Mouse (Mus musculus): ENCODE results near the gene Jade3. TPM values are rescaled to one million over a fixed set of nuclear protein-coding genes. Genes with fewer than 3 reads are reported as not detected.

Gene Jade3
- polyA plus RNA-seq, 1 experiment from 2014 or later: 6.6 TPM

DNA sequence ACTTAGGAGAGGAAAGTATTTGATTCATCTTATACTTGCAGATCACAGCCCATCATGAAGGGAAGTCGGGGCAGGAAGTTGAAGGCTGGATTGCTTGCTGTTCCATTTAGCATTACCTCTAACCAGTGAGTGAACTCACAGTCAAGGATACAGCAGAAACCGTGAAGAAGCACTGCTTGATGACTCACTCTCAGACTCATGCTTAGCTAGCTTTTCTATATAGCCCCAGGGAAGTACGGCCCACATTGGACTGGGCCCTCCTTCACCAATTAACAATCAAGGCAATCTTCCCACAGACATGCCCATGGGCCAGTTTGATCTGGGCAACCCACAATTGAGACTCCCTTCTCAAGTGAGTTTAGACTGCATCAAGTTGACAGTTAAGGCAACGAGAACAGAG is 138.5 kb downstream of the Jade3 start:
- no peak overlapping the region for H3K4me3 ChIP-seq (ENCODE audit: low read depth, low read length)
- WGBS: 73% methylated on average over 4 of the region's 4 CpGs
- H3K27ac ChIP-seq (ENCODE audit: low read depth, low read length): no peak overlapping the region
- H3K4me2 ChIP-seq (ENCODE audit: low read length): no peak overlapping the region
- H3K9me3 ChIP-seq (replicated peaks; ENCODE audit: control insufficient read depth, low read length): no peaks in the 10 kb centered on the region
- DNase-seq (ENCODE audit: low spot score): no peak
- H3K9ac ChIP-seq (ENCODE audit: low read length): no peak overlapping the region
- ATAC-seq: no peak
- no peaks in the 10 kb centered on the region for H3K36me3 ChIP-seq (ENCODE audit: control insufficient read depth, insufficient read depth, low read length)
- no peaks in the 10 kb centered on the region for H3K27me3 ChIP-seq (replicated peaks; ENCODE audit: control insufficient read depth, insufficient read depth, low read length)
- H3K4me1 ChIP-seq (ENCODE audit: control insufficient read depth, insufficient read depth, low read length): no peaks in the 10 kb centered on the region

Other genes starting within 250 kb of the Jade3 start
- 2.7 and 4.9 TPM in 2 replicates for gene Slc9a7, start 133.9 kb upstream of the Jade3 start, polyA plus RNA-seq (2014; fragmentation: Nextera tagmentation; extraction: Ambion mirVana)
- gene Rp2, start 61.2 kb upstream of the Jade3 start, polyA plus RNA-seq (2014; fragmentation: Nextera tagmentation; extraction: Ambion mirVana): 13.4 and 17.8 TPM in 2 replicates
- 0.34 and 0.40 TPM in 2 replicates for gene Rgn, start 124.1 kb downstream of the Jade3 start, polyA plus RNA-seq (2014; fragmentation: Nextera tagmentation; extraction: Ambion mirVana)
- 56.6 and 58.8 TPM in 2 replicates for gene Rbm10, start 191.8 kb downstream of the Jade3 start, polyA plus RNA-seq (2014; fragmentation: Nextera tagmentation; extraction: Ambion mirVana)
- 219 and 257 TPM in 2 replicates for gene Ndufb11, start 191.9 kb downstream of the Jade3 start, polyA plus RNA-seq (2014; fragmentation: Nextera tagmentation; extraction: Ambion mirVana)
- gene Uba1, start 232.6 kb downstream of the Jade3 start, polyA plus RNA-seq (2014; fragmentation: Nextera tagmentation; extraction: Ambion mirVana): 287 and 341 TPM in 2 replicates